Mouse (Mus musculus) spleen, adult 10 weeks (tissue): ENCODE measurements around the gene Gosr2. TPM values are rescaled to one million over a fixed set of nuclear protein-coding genes. Genes with fewer than 3 reads are reported as not detected.

Experiments
- polyA plus RNA-seq: library from polyadenylated mRNA; stranded (reverse); fragments of 350-450 nt; fragmentation: Illumina TruSeq; extraction: RNeasy Lipid Tissue Mini Kit (QIAGEN cat#74804); gene quantifications from one replicate; pipeline ENCODE4 v1.2.3, GENCODE M21; 2015; ENCODE audit warnings: low replicate concordance; ENCODE audit not compliant: insufficient read depth

Gene Gosr2
- 88.0 TPM for polyA plus RNA-seq

DNA sequence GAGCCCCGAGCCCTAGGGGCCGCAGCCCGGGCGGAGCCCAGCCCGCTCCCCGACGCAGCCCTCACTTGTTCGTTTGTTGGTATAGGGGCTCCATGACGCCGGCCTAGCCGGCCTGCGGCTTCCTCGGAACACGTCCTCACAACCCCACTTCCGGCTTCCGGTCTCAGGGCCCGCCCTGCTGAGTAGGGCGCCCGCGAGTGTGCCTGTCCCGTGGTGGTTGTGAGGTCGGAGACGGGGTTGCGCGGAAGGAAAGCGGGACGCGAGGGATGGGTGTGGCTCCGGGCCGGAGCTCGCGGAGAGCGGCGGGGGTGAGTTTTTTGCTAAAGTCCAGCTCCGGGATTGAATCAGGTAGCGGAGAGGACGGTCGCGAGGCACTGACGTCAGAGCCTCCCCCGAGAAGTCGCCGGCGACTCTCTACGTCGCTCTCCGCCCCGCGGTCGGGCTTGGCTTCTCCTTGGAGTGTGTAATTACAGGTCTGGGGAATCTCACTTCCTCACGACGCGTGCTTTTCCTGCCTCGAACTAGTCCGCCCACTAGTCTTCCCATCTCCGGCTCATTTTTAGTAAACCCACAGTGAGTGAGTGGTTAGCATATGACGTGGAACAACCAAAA lies at the start of gene Gosr2:
Gene Gosr2 (minus strand): TSS at position 334 of the 612 bp plus-strand sequence.

DNA sequence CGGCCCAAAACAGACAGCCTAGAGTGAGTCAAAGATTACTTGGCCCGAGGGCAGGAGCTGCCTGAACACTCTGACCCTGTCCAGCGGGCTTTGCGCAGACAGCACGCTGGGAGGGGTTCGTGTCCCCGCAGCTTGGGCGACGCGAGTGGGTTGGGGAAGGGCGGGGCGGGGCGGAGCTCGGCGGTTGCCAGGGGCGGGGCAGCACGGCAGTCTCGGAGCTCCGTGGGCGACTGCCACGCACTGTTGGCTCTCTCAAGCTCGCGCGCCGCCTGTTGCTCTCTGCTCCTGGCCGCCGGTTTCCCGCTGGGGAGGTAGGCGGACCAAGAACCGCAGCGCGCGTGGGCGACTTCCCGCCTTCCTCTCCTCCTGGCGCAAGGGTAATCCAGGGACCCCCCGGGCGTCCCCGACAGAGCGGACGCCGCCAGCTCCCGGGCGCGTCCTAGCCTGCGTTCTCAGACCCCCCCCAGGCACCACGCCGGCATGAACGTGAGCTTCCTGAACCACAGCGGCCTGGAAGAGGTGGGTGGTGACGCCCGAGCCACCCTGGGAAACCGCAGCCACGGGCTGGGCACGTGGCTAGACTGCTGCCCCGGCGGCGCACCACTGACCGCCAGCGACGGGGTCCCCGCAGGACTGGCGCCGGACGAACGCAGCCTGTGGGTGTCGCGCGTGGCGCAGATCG lies 48.3 kb downstream of the Gosr2 start, which contains the start of gene Rprml:
Gene Rprml (plus strand): TSS at position 270 of the 682 bp plus-strand sequence.

DNA sequence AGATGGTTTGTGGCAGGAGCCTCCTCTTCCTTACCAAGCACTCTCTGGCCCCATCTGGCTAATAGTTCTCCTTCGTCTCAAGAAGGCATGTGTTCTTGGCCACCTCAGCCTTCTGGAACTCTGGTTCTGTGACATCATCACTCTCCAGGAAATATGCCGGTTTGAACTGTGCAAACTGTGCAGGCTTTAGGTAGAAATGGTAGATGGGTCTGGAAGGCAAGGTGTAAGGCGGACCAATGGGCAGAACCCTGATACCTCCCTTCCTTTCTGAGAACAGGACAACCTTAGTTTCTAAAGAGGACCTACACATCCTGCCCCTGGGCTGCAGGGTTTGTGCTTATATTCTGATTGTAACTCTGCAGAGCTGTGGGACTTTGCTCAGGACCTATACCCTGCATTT lies 58.9 kb downstream of the Gosr2 start, which contains the start of gene Lyzl6:
Gene Lyzl6 (minus strand): TSS at position 101 of the 400 bp plus-strand sequence.

Other genes with a start within 250 kb of the Gosr2 start
- gene Lrrc37a, start 193.3 kb downstream of the Gosr2 start, polyA plus RNA-seq: not detected
- not detected for gene Gm884, start 76.8 kb downstream of the Gosr2 start, polyA plus RNA-seq
- not detected for gene Lyzl6, start 59.0 kb downstream of the Gosr2 start, polyA plus RNA-seq
- gene Rprml, start 48.3 kb downstream of the Gosr2 start, polyA plus RNA-seq: not detected
- gene Wnt9b, start 51.9 kb upstream of the Gosr2 start, polyA plus RNA-seq: 0.04 TPM
- gene Wnt3, start 76.3 kb upstream of the Gosr2 start, polyA plus RNA-seq: not detected